Mouse (Mus musculus) hindbrain, embryonic 15.5 days (tissue): ENCODE measurements at regions not wholly inside any gene's neighbourhood (a gene's known extent, or its start where the extent isn't known, plus 50 kb on each side); places are given as distances from the start of the nearest gene placed in this dataset.

Source experiments
- ATAC-seq: fragments of 200-750 bp; cut with Nextera tagmentation; 2 replicates; pipeline ENCODE4 v1.8.0; 2017; ENCODE audit warnings: low read depth, moderate number of reproducible peaks, moderate TSS enrichment; ENCODE audit not compliant: low FRiP score
- H3K27ac ChIP-seq: fragments of 300-500 bp; sonication (generic); replicated peaks from 2 replicates; pipeline ENCODE4 v1.5.1; 2015; ENCODE audit warnings: mild to moderate bottlenecking, inconsistent platforms
- H3K27me3 ChIP-seq: fragments of 300-500 bp; sonication (generic); 2 replicates; pipeline ENCODE4 v1.6.1; 2015; ENCODE audit warnings: control low read depth, inconsistent platforms
- H3K36me3 ChIP-seq: fragments of 300-500 bp; sonication (generic); 2 replicates; pipeline ENCODE4 v1.6.1; 2015; ENCODE audit warnings: control low read depth, inconsistent platforms
- H3K4me1 ChIP-seq: fragments of 300-500 bp; sonication (generic); replicated peaks from 2 replicates; pipeline ENCODE4 v1.6.1; 2015; ENCODE audit warnings: control low read depth, inconsistent platforms
- H3K4me2 ChIP-seq: fragments of 300-500 bp; sonication (generic); 2 replicates; pipeline ENCODE4 v1.6.1; 2015; ENCODE audit warnings: moderate library complexity, mild to moderate bottlenecking, inconsistent platforms
- H3K4me3 ChIP-seq: fragments of 300-500 bp; sonication (generic); 2 replicates; pipeline ENCODE4 v1.5.1; 2015; ENCODE audit warnings: mild to moderate bottlenecking, inconsistent platforms
- H3K9ac ChIP-seq: fragments of 300-500 bp; sonication (generic); 2 replicates; pipeline ENCODE4 v1.6.1; 2015; ENCODE audit warnings: inconsistent platforms
- H3K9me3 ChIP-seq: fragments of 300-500 bp; sonication (generic); 2 replicates; pipeline ENCODE4 v1.6.1; 2016; ENCODE audit warnings: control low read depth, inconsistent platforms
- WGBS: fragments of 180-500 bp; shearing (Covaris S2); methylation state at CpG from one replicate; pipeline ENCODE4 v1.1.7; 2015; 5-methylcytosine and 5-hydroxymethylcytosine counted together

- no peak for ATAC-seq
- WGBS = 89% methylated on average over 2 of the region's 2 CpGs
- H3K9me3 ChIP-seq = no peaks in the 10 kb centered on the region
- no peaks in the 10 kb centered on the region for H3K27me3 ChIP-seq
- H3K4me3 ChIP-seq = no peak overlapping the region
- H3K4me1 ChIP-seq = no peaks in the 10 kb centered on the region
- no peak overlapping the region for H3K4me2 ChIP-seq
- H3K9ac ChIP-seq = no peak overlapping the region
- H3K36me3 ChIP-seq = no peaks in the 10 kb centered on the region
- H3K27ac ChIP-seq = no peak overlapping the region
Observed at GRCm38 (mm10) chr5:39935564-39935963, 180.3 kb upstream of the Hs3st1 start.

- no peaks in the 10 kb centered on the region for H3K36me3 ChIP-seq
Observed at GRCm38 (mm10) chr5:39931890-39932289, 176.6 kb upstream of the Hs3st1 start.

GRCm38 (mm10) chr5:39909369-39909768 lies 154.1 kb upstream of the Hs3st1 start:
- Histone ChIP-seq H3K36me3 (no peaks in the 10 kb centered on the region), H3K4me3 (no peak overlapping the region), H3K4me2 (no peak overlapping the region), H3K4me1 (no peaks in the 10 kb centered on the region), H3K9me3 (no peaks in the 10 kb centered on the region), H3K9ac (no peak overlapping the region), H3K27ac (no peak overlapping the region), H3K27me3 (no peaks in the 10 kb centered on the region)
- WGBS = 76% methylated on average over 1 of the region's 1 CpGs
- ATAC-seq = no peak

More at GRCm38 (mm10) chr5:39931890-39932289, 176.6 kb upstream of the Hs3st1 start:
- Histone ChIP-seq H3K4me3 (no peak overlapping the region), H3K27me3 (no peaks in the 10 kb centered on the region), H3K4me1 (no peaks in the 10 kb centered on the region), H3K9ac (no peak overlapping the region), H3K9me3 (no peaks in the 10 kb centered on the region), H3K4me2 (no peak overlapping the region), H3K27ac (no peak overlapping the region)
- 89% methylated on average over 2 of the region's 2 CpGs for WGBS
- no peak for ATAC-seq

GRCm38 (mm10) chr5:39871723-39872085 lies 116.4 kb upstream of the Hs3st1 start:
- no peak for ATAC-seq
- no peak overlapping the region for H3K4me3 ChIP-seq
- H3K27me3 ChIP-seq = no peaks in the 10 kb centered on the region
- peaks cover 4% of the 10 kb centered on the region; the same call in 1 of the 2 replicates for H3K4me1 ChIP-seq
- H3K9me3 ChIP-seq = no peaks in the 10 kb centered on the region
- H3K36me3 ChIP-seq = no peaks in the 10 kb centered on the region
- H3K4me2 ChIP-seq = no peak overlapping the region
- H3K27ac ChIP-seq = no peak overlapping the region
- H3K9ac ChIP-seq = no peak overlapping the region
- WGBS = 66% methylated on average over 2 of the region's 2 CpGs

GRCm38 (mm10) chr5:39870835-39871722 lies 115.8 kb upstream of the Hs3st1 start:
- Histone ChIP-seq H3K4me2 (no peak overlapping the region), H3K4me3 (no peak overlapping the region), H3K27ac (no peak overlapping the region), H3K9ac (no peak overlapping the region), H3K27me3 (no peaks in the 10 kb centered on the region), H3K9me3 (no peaks in the 10 kb centered on the region), H3K4me1 (peaks cover 4% of the 10 kb centered on the region; the same call in 1 of the 2 replicates), H3K36me3 (no peaks in the 10 kb centered on the region)
- 0 out of 2 replicates have a peak, but pooled peaks have one; percentile 42 for ATAC-seq
- 28% methylated on average over 10 of the region's 10 CpGs for WGBS

GRCm38 (mm10) chr5:39857192-39857591 lies 101.9 kb upstream of the Hs3st1 start:
- no peak overlapping the region for H3K9ac ChIP-seq
- no peaks in the 10 kb centered on the region for H3K9me3 ChIP-seq
- H3K4me1 ChIP-seq = 0 out of 2 replicates have a peak, but pooled peaks cover 5% of the 10 kb centered on the region
- no peaks in the 10 kb centered on the region for H3K36me3 ChIP-seq
- no peaks in the 10 kb centered on the region for H3K27me3 ChIP-seq
- no peak overlapping the region for H3K4me3 ChIP-seq
- no peak overlapping the region for H3K4me2 ChIP-seq
- H3K27ac ChIP-seq = no peak overlapping the region
- WGBS = 37% methylated on average over 2 of the region's 2 CpGs
- ATAC-seq = no peak

- H3K9me3 ChIP-seq = no peaks in the 10 kb centered on the region
- no peak overlapping the region for H3K4me2 ChIP-seq
- H3K36me3 ChIP-seq = no peaks in the 10 kb centered on the region
- H3K4me3 ChIP-seq = no peak overlapping the region
- WGBS = 41% methylated on average over 3 of the region's 3 CpGs
- 0 out of 2 replicates have a peak, but pooled peaks have one; percentile 61 for ATAC-seq
- H3K4me1 ChIP-seq = 0 out of 2 replicates have a peak, but pooled peaks cover 5% of the 10 kb centered on the region
- H3K27me3 ChIP-seq = no peaks in the 10 kb centered on the region
- H3K9ac ChIP-seq = no peak overlapping the region
- H3K27ac ChIP-seq = no peak overlapping the region
Observed at GRCm38 (mm10) chr5:39856616-39857156, 101.4 kb upstream of the Hs3st1 start.

GRCm38 (mm10) chr5:39855685-39856615 lies 100.7 kb upstream of the Hs3st1 start:
- no peak overlapping the region for H3K27ac ChIP-seq

GRCm38 (mm10) chr5:39847187-39847586 lies 91.9 kb upstream of the Hs3st1 start:
- Histone ChIP-seq H3K4me1 (no peaks in the 10 kb centered on the region), H3K27me3 (no peaks in the 10 kb centered on the region), H3K27ac (no peak overlapping the region), H3K9ac (no peak overlapping the region), H3K36me3 (no peaks in the 10 kb centered on the region), H3K4me3 (no peak overlapping the region), H3K4me2 (no peak overlapping the region), H3K9me3 (no peaks in the 10 kb centered on the region)
- 38% methylated on average over 1 of the region's 1 CpGs for WGBS
- ATAC-seq = no peak

More at GRCm38 (mm10) chr5:39855685-39856615, 100.7 kb upstream of the Hs3st1 start:
- Histone ChIP-seq H3K27me3 (no peaks in the 10 kb centered on the region), H3K36me3 (no peaks in the 10 kb centered on the region), H3K9me3 (no peaks in the 10 kb centered on the region), H3K4me3 (no peak overlapping the region), H3K9ac (no peak overlapping the region), H3K4me2 (no peak overlapping the region), H3K4me1 (0 out of 2 replicates have a peak, but pooled peaks cover 5% of the 10 kb centered on the region)
- no peak for ATAC-seq
- 56% methylated on average over 7 of the region's 7 CpGs for WGBS

GRCm38 (mm10) chr5:39841186-39841585 lies 85.9 kb upstream of the Hs3st1 start:
- no peak for ATAC-seq
- WGBS = 46% methylated on average over 3 of the region's 3 CpGs

GRCm38 (mm10) chr5:39840576-39840975 lies 85.3 kb upstream of the Hs3st1 start:
- no peak overlapping the region for H3K9ac ChIP-seq
- no peaks in the 10 kb centered on the region for H3K27me3 ChIP-seq
- 92% methylated on average over 4 of the region's 4 CpGs for WGBS
- H3K9me3 ChIP-seq = no peaks in the 10 kb centered on the region
- no peak overlapping the region for H3K4me2 ChIP-seq
- ATAC-seq = no peak
- H3K27ac ChIP-seq = no peak overlapping the region
- no peaks in the 10 kb centered on the region for H3K36me3 ChIP-seq
- H3K4me1 ChIP-seq = no peaks in the 10 kb centered on the region
- no peak overlapping the region for H3K4me3 ChIP-seq

More at GRCm38 (mm10) chr5:39841186-39841585, 85.9 kb upstream of the Hs3st1 start:
- H3K36me3 ChIP-seq = no peaks in the 10 kb centered on the region
- no peak overlapping the region for H3K4me2 ChIP-seq
- H3K27ac ChIP-seq = no peak overlapping the region
- H3K27me3 ChIP-seq = no peaks in the 10 kb centered on the region
- no peak overlapping the region for H3K4me3 ChIP-seq
- no peaks in the 10 kb centered on the region for H3K9me3 ChIP-seq
- H3K9ac ChIP-seq = no peak overlapping the region
- no peaks in the 10 kb centered on the region for H3K4me1 ChIP-seq
